Mouse (Mus musculus) 3134 (cell line): ENCODE data around the gene Rtl6.

Experiments used
- DNase-seq: peaks from one replicate; pipeline ENCODE4 v3.0.0-alpha.2; 2011; ENCODE audit warnings: low spot score; ENCODE audit not compliant: insufficient read length; ENCODE audit errors: extremely low read depth

Gene Rtl6

GRCm38 (mm10) chr15:84557189-84557921 lies at the start of gene Rtl6:
Gene Rtl6, minus strand, starts transcription at chr15:84557823.
- DNase-seq, result peak; percentile 10

- DNase-seq, result no peak
Observed at GRCm38 (mm10) chr15:84603267-84603963, 45.8 kb upstream of the Rtl6 start.

GRCm38 (mm10) chr15:84600977-84601595 lies 43.5 kb upstream of the Rtl6 start:
- DNase-seq, result no peak

- DNase-seq, result no peak
Observed at GRCm38 (mm10) chr15:84598911-84599310, 41.3 kb upstream of the Rtl6 start.

GRCm38 (mm10) chr15:84597816-84598215 lies 40.2 kb upstream of the Rtl6 start:
- DNase-seq, result no peak

GRCm38 (mm10) chr15:84597021-84597420 lies 39.4 kb upstream of the Rtl6 start:
- DNase-seq, result no peak

- DNase-seq, result no peak
Observed at GRCm38 (mm10) chr15:84595241-84595945, 37.8 kb upstream of the Rtl6 start.

- no peak for DNase-seq
Observed at GRCm38 (mm10) chr15:84593514-84593913, 35.9 kb upstream of the Rtl6 start.

GRCm38 (mm10) chr15:84592240-84592639 lies 34.6 kb upstream of the Rtl6 start:
- no peak for DNase-seq

- DNase-seq, result no peak
Observed at GRCm38 (mm10) chr15:84591573-84592139, 34.0 kb upstream of the Rtl6 start.

GRCm38 (mm10) chr15:84588371-84588821 lies 30.8 kb upstream of the Rtl6 start:
- DNase-seq, result no peak

GRCm38 (mm10) chr15:84578607-84579006 lies 21.0 kb upstream of the Rtl6 start:
- DNase-seq, result no peak

GRCm38 (mm10) chr15:84577019-84577418 lies 19.4 kb upstream of the Rtl6 start:
- no peak for DNase-seq

- DNase-seq, result no peak
Observed at GRCm38 (mm10) chr15:84566568-84567110, 9.0 kb upstream of the Rtl6 start.

GRCm38 (mm10) chr15:84561501-84561900 lies 3.9 kb upstream of the Rtl6 start:
- peak; percentile 23 for DNase-seq

- DNase-seq, result no peak
Observed at GRCm38 (mm10) chr15:84556674-84557073, 949 bp downstream of the Rtl6 start.

GRCm38 (mm10) chr15:84551065-84551464 lies 6.6 kb downstream of the Rtl6 start:
- no peak for DNase-seq

- DNase-seq, result no peak
Observed at GRCm38 (mm10) chr15:84549291-84549797, 8.3 kb downstream of the Rtl6 start.

GRCm38 (mm10) chr15:84546028-84546427 lies 11.6 kb downstream of the Rtl6 start:
- no peak for DNase-seq

- DNase-seq, result no peak
Observed at GRCm38 (mm10) chr15:84541175-84541574, 16.4 kb downstream of the Rtl6 start.
